Mouse (Mus musculus) layer of hippocampus, postnatal 25 days (tissue): Measurements from ENCODE around the gene Cldn14. TPM values are rescaled to one million over a fixed set of nuclear protein-coding genes. Genes with fewer than 3 reads are reported as not detected.
A peak's percentile ranks its signal among the peaks of the same experiment; 100 is the strongest.

ENCODE experiments used
- DNase-seq, 2 experiments: peaks; one replicate each; pipeline ENCODE4 v3.0.0; 2022; ENCODE audit warnings: mixed read lengths in 2 of 2, low spot score in 1 of 2; ENCODE audit errors: extremely low spot score in 1 of 2
- total RNA-seq, 2 experiments: library from RNA; stranded (reverse); gene quantifications; 2 replicates each; pipeline ENCODE4 v1.2.3; 2021

The Cldn14 gene
- total RNA-seq, 2 experiments from 2014 or later: 3.0 to 4.2 TPM

DNA sequence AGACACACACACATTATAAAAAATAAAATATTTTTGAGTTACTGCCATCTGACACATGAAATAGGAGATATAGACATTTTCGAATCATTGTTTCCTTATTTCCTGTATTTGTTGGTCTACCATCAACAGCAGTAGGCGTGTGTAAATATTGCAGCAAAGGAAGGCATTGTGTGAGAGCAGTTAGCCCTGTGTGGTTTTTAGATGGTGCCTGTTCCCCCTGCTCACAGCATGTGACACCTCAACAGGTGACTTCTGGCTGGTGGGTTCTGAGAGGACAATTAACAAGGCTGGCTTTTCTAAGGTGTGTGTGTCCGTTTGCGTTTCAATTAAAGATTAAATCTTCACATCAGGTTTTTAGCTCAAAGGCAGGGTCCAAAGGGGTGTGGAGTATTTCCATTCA, 48.1 kb downstream of the Cldn14 start:
- no peak for DNase-seq

DNA sequence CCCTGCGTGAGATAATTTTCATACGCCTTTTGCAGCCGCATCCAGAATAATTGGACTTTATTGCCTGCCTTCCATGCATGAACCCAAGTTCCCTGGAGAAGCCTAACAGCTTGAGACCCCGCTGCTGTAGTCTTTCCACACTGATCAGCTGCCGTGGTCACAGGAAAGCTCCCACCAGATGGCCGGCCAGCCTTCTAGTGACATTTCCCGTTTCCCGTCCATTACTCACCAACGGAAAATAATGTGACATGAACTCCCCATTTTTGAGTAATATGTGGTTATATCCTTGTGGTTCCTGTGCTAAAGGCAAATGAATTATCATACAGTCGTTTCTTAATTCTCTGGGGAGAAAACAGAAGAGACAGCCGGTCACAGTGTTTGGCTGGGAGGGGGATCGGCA, 51.2 kb downstream of the Cldn14 start:
- no peak for DNase-seq

- no peak for DNase-seq
These were observed 51.7 kb downstream of the Cldn14 start for GRCm38 (mm10) chr16:93956986-93957385.

- no peak for DNase-seq
These were observed 61.2 kb downstream of the Cldn14 start for GRCm38 (mm10) chr16:93947396-93947795.

DNA sequence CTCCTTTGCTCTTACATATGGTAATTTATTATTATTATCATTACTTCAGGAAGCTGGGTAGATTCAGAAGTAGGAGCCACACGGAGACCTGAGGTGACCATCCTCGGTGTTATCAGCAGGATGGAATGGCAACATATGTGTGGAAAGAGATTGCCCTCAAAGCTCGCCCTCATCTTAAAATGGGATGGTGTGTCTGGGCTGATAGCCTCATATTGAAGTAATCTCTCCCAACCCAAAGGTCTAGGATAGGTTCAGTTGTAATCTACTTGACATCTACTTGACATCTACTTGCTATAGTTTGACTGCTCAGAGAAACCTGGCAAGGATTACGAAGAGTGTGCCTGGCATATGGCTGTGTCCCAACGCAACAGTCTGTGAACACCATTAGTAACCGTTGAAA, 64.3 kb downstream of the Cldn14 start:
- DNase-seq: no peak

GRCm38 (mm10) chr16:93942796-93943502, 65.7 kb downstream of the Cldn14 start:
- no peak for DNase-seq

DNA sequence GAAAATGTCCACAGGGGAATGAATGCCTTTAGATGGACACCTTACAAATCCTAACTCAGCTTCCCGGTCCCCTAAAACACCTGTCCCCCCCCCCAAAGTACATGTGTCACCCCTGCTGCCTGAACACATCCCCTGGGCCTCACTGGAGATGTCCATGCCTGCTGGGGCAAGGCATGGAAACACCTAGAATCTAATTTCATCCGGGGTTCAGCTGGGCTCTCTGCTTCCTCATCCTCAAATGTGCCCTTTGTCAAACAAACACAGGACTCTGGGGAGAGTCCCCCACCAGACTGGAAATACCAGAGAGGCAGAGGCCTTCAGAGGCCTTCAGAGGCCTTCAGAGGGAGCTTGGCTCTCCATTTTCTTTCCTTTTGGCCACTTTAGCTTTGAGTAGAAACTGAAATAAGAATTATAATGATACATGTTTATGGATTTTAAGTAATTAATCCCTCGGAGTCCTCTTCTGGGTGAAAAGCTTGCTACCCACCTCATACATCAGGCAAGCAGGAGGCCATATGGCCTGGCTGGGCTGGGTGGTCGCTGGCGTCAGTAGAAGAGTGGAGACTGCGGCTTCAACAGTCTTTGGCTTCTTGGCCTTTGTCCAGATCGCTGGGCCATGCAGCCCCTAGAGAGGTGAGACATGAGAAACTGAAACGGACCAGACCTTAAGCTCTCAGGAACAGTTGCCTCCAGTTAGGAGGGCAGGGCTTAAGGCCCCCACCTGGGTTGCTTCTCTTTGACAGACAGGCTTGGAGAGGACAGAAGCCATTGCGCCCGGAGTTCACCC, 66.7 kb downstream of the Cldn14 start:
- no peak for DNase-seq

DNA sequence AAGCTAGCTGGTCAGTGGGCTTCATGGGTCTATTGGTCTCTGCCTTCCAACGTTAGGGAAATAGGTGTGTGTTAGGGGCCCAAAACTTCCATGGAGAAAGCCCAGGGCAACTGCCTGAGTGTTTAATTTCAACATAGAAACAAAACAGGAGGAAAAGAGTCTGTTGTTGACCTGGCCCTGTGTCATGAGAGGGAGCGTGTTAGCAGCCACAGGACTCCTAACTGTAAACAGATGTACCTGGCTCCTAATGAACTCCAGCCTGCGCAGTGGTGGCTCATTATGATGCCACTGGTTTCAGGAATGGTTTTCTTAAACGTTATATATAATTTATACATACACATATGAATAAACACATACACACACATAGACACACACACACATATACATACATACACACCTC, 68.7 kb downstream of the Cldn14 start:
- DNase-seq: no peak

GRCm38 (mm10) chr16:93938400-93938846, 70.2 kb downstream of the Cldn14 start:
- peak; percentile 63 to 95 for DNase-seq

DNA sequence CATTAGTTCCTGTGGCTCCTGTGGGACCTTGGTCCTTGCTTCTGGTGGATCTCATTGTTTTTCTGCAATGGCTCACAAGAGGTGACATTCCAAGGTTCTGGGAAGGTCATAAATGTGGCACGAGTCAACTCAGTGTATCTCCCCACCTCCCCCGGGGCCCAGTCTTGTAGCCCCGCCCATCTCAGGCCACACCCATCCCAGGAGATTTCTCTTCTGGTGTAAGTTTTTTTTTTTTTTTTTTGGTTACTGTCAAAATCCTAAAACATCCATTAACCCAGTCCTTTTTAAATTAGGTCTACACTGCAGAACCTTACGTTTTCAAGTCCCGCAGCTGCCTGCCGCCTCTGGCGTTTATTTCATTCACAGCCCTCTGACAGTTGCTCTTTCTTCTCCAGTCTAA, 73.6 kb downstream of the Cldn14 start:
- no peak for DNase-seq

DNA sequence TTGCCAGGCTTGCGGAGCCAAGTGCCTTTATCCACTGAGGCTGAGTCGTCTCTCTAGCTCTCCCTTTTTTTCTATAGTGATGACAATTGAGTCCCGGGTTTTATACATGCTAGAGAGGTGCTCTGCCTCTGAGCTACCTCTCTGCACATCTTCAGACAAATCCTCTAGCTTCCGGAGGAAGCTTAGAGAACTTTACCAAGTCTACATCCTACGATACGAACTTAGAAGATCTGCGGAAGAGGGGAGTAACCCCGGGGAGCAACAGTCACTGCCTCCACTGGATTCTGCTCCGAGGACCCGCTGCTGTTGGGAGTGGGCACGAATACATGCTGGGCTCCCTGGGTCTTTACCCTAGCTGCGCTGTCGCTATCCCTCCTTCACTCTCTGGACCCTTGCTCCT, 74.0 kb downstream of the Cldn14 start:
- no peak for DNase-seq

- DNase-seq: no peak
These were observed 76.2 kb downstream of the Cldn14 start for GRCm38 (mm10) chr16:93932185-93933168.

- no peak for DNase-seq
These were observed 79.1 kb downstream of the Cldn14 start for GRCm38 (mm10) chr16:93929370-93930032.

GRCm38 (mm10) chr16:93925684-93926247, 82.9 kb downstream of the Cldn14 start:
- no peak for DNase-seq

DNA sequence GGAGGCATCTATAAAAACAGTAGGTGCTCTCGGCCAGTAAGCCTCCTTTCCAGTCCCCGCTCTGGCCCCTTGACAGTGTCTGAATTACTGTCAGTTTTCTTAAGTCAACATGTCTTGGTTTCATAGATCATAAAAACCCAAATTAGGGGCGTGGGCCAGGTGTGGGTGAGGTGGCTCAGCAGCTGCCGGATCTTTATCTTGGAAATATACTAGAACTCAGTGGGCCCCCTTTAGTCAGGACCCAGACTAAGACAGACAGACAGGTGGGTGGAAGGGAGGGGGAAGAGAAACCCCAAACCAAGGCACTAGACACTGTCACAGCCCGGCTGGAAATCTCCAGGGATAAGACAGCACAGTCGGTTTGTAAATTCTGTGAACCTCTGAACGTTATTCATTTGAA, 84.8 kb downstream of the Cldn14 start:
- DNase-seq: no peak

DNA sequence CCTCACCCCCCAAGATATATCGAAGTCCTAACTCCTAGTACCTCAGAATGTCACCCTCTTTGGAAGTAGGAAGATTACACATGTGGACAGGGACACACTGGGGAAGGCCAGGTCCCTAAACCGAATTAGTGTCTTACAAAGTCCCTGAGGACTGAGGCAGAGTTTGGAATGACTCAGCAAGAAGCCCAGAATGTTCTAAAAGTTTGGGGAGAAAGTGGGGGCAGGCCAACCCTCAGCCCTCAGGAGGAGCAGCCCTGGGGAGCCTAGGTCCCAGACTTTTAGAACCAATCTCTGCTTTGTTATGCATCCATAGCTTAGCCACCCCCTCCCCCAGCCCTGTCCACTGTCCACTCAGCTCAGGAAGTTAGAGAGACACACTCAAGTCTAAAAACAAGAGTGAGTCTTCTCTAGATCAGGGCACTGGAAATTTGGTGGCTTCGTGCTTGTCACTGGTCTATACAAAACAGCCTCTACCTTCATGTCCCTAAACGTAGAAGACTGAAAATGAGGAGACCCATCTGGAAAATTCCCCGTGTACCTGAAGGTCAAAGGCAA, 85.7 kb downstream of the Cldn14 start:
- DNase-seq: no peak

DNA sequence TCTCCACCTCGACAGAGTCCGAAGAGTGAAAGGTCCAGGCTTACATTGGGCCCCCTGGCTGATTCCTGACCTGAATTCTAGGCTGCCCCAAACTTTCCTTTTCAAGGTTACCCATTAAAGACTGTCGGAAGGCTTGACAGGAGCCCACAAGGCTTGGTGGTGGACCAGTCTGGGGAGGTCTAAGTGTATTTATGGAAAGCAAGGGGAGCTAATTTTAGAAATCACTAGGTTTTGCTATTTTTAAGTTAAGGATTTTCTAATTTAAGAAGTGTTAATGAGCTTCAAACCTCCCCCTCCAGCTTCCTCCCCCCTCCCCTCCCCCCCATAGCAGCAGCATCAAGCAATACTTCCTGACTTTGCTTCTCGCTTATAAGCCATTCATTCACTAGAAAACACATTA, 88.0 kb downstream of the Cldn14 start:
- DNase-seq: no peak

DNA sequence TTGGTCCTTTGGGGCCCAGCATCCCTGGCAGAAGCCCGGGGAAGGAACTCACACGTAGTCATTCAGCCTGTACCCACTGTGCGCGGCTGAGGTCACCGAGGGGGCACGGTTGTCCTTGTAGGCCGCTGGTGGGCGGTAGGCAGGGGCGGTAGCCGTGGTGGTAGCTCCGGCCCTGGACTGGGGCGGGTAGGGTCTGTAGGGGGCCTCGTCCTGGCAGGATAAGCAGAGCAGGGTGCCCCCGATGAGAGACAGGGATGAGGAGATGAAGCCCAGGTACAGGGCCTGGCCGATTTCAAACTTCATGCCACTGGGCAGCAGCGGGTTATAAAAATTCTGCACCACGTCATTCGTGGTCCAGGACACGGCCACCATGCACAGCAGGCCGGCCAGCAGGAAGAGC, 89.4 kb downstream of the Cldn14 start:
- DNase-seq: no peak

DNA sequence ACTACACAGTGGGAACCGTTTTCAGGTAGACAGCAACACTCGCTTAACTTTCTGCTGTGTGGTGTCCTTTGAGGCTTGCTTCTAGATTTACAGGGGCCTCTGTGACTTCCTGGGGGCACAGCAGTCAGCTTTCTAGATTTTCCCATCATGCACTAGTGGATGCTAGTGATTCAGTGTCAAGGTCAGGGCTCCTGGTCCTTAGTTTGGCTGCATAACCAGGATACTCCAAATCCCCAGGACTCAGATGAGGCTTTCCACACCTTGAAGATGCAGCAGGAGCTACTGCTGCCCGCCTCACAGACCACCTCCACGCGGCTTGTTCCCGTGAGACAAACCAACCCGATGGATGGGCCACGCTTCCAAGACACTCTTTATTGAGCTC, 90.0 kb downstream of the Cldn14 start:
- no peak for DNase-seq
